Mouse (Mus musculus) C2C12 (cell line): ENCODE results near the gene Apex1. TPM values are rescaled to one million over a fixed set of nuclear protein-coding genes. Genes with fewer than 3 reads are reported as not detected.

Experiments
- H3K27me3 ChIP-seq: one replicate; pipeline ENCODE4 v1.6.1; 2011; ENCODE audit not compliant: control insufficient read depth, insufficient read depth, insufficient read length
- H3K36me3 ChIP-seq: one replicate; pipeline ENCODE4 v1.6.1; 2011; ENCODE audit not compliant: control insufficient read depth, insufficient read depth
- H3K4me3 ChIP-seq: one replicate; pipeline ENCODE4 v1.5.1; 2011; ENCODE audit warnings: mild to moderate bottlenecking, control low read depth; ENCODE audit not compliant: poor library complexity, insufficient read depth, severe bottlenecking
- H3K79me2 ChIP-seq: one replicate; pipeline ENCODE4 v1.6.1; 2011; ENCODE audit not compliant: control insufficient read depth, insufficient read depth
- H3K79me3 ChIP-seq: one replicate; pipeline ENCODE4 v1.6.1; 2011; ENCODE audit warnings: low read depth, control low read depth
- H3ac ChIP-seq: one replicate; pipeline ENCODE3; 2011; ENCODE audit warnings: low read depth; ENCODE audit not compliant: control insufficient read depth, insufficient read length
- CEBPB ChIP-seq: IDR thresholded peaks from one replicate; pipeline ENCODE4 v1.6.1; 2011; ENCODE audit warnings: low read depth, mild to moderate bottlenecking, control low read depth, moderate library complexity
- CTCF ChIP-seq: IDR thresholded peaks from one replicate; pipeline ENCODE4 v1.5.1; 2011; ENCODE audit not compliant: control insufficient read depth, insufficient read depth, insufficient read length
- FOSL1 ChIP-seq: IDR thresholded peaks from one replicate; pipeline ENCODE4 v1.8.0; 2011; ENCODE audit warnings: mild to moderate bottlenecking, low read length; ENCODE audit not compliant: poor library complexity, insufficient read depth, severe bottlenecking
- MAX ChIP-seq: IDR thresholded peaks from one replicate; pipeline ENCODE4 v1.6.1; 2011; ENCODE audit warnings: mild to moderate bottlenecking, control low read depth
- MYOD1 ChIP-seq: IDR thresholded peaks from one replicate; pipeline ENCODE4 v1.6.1; 2011; ENCODE audit warnings: low read depth; ENCODE audit not compliant: control insufficient read depth, insufficient read length
- MYOG ChIP-seq: IDR thresholded peaks from one replicate; pipeline ENCODE4 v1.6.1; 2011; ENCODE audit not compliant: control insufficient read depth, insufficient read length; ENCODE audit errors: extremely low read depth
- USF1 ChIP-seq: IDR thresholded peaks from one replicate; pipeline ENCODE4 v1.6.1; 2011; ENCODE audit warnings: low read depth, mild to moderate bottlenecking, control low read depth, moderate library complexity
- long read RNA-seq, 2 experiments: library from polyadenylated mRNA; unstranded; transcript quantifications; one replicate each; pipeline ENCODE4 v2.0.0; 2019 to 2020
- polyA plus RNA-seq: library from polyadenylated mRNA; unstranded; fragments of >200 nt; fragmentation: generic; extraction: Trizol; gene quantifications from one replicate; pipeline ENCODE4 v1.2.1, GENCODE M21; 2012; ENCODE audit warnings: missing spikeins

Gene Apex1
- 289 TPM for polyA plus RNA-seq
- long read RNA-seq, experiment 1, transcript Apex1-203 (5 exons, 655 nt): minor isoform, 22 of 150 reads
- long read RNA-seq, experiment 1, transcript Apex1-204 (4 exons, 935 nt): minor isoform, 24 of 150 reads
- long read RNA-seq, experiment 1, transcript Apex1-201 (5 exons, 1,239 nt): major isoform, 82 of 150 reads
- long read RNA-seq, experiment 1, partial matches to known transcripts: 12 of 150 reads
- long read RNA-seq, experiment 1, other reads (novel, unspliced or antisense): 10 of 150 reads
- long read RNA-seq, experiment 2, transcript Apex1-203 (5 exons, 655 nt): minor isoform, 28 of 300 reads
- long read RNA-seq, experiment 2, transcript Apex1-201 (5 exons, 1,239 nt): major isoform, 222 of 300 reads
- long read RNA-seq, experiment 2, transcript Apex1-204 (4 exons, 935 nt): minor isoform, 41 of 300 reads
- long read RNA-seq, experiment 2, partial matches to known transcripts: 1 of 300 reads
- long read RNA-seq, experiment 2, other reads (novel, unspliced or antisense): 8 of 300 reads

GRCm38 (mm10) chr14:50924281-50925064, at the start of gene Apex1, which contains the start of gene Osgep:
TSS of gene Apex1 (plus strand) at chr14:50924968.
TSS of gene Osgep (minus strand) at chr14:50924893.
- Histone ChIP-seq H3K4me3 (peak within 1 kb of the TSS; percentile 82), H3K36me3 (peaks cover 38% of the 10 kb centered on the region), H3K27me3 (no peaks in the 10 kb centered on the region), H3K79me2 (peaks cover 62% of the 10 kb centered on the region), H3K79me3 (peaks cover 41% of the 10 kb centered on the region), H3ac (peak within 1 kb of the TSS; percentile 94)
- TF ChIP-seq MAX: peak; percentile 97
- peak; percentile 99 for TF ChIP-seq USF1
- no peak for TF ChIP-seq MYOD1

- H3ac ChIP-seq: no peak overlapping the region
- no peaks in the 10 kb centered on the region for H3K79me3 ChIP-seq
- no peaks in the 10 kb centered on the region for H3K36me3 ChIP-seq
- TF ChIP-seq USF1 (no peak), MAX (no peak), FOSL1 (no peak), CEBPB (no peak), CTCF (no peak), MYOD1 (no peak), MYOG (no peak)
- no peaks in the 10 kb centered on the region for H3K79me2 ChIP-seq
- H3K4me3 ChIP-seq: no peak overlapping the region
- H3K27me3 ChIP-seq: no peaks in the 10 kb centered on the region
Observed at GRCm38 (mm10) chr14:50875175-50875574, 49.6 kb upstream of the Apex1 start.

- no peaks in the 10 kb centered on the region for H3K79me3 ChIP-seq
- no peak overlapping the region for H3K4me3 ChIP-seq
- no peaks in the 10 kb centered on the region for H3K27me3 ChIP-seq
- H3K36me3 ChIP-seq: no peaks in the 10 kb centered on the region
- no peak overlapping the region for H3ac ChIP-seq
- TF ChIP-seq MYOG (no peak), CTCF (no peak), MAX (no peak), USF1 (no peak), CEBPB (no peak), FOSL1 (no peak), MYOD1 (no peak)
- H3K79me2 ChIP-seq: no peaks in the 10 kb centered on the region
Observed at GRCm38 (mm10) chr14:50875591-50876230, 49.1 kb upstream of the Apex1 start.

- Histone ChIP-seq H3K27me3 (no peaks in the 10 kb centered on the region), H3K36me3 (no peaks in the 10 kb centered on the region), H3K79me3 (no peaks in the 10 kb centered on the region), H3K4me3 (no peak overlapping the region), H3ac (no peak overlapping the region), H3K79me2 (no peaks in the 10 kb centered on the region)
- TF ChIP-seq CTCF (no peak), MYOG (no peak), CEBPB (no peak), MYOD1 (no peak)
Observed at GRCm38 (mm10) chr14:50876236-50876950, 48.4 kb upstream of the Apex1 start.

- Histone ChIP-seq H3K4me3 (no peak overlapping the region), H3K79me3 (no peaks in the 10 kb centered on the region), H3K36me3 (no peaks in the 10 kb centered on the region), H3K27me3 (no peaks in the 10 kb centered on the region), H3ac (no peak overlapping the region), H3K79me2 (no peaks in the 10 kb centered on the region)
- no peak for TF ChIP-seq CTCF
- TF ChIP-seq MAX: no peak
- no peak for TF ChIP-seq MYOD1
Observed at GRCm38 (mm10) chr14:50891621-50892020, 33.1 kb upstream of the Apex1 start.
